Mouse (Mus musculus) right cerebral cortex, postnatal 25 days (tissue): ENCODE results near the gene Birc5.
A peak's percentile ranks its signal among the peaks of the same experiment; 100 is the strongest.

ENCODE experiments used
- DNase-seq: peaks from one replicate; pipeline ENCODE4 v3.0.0; 2022

The Birc5 gene

DNA sequence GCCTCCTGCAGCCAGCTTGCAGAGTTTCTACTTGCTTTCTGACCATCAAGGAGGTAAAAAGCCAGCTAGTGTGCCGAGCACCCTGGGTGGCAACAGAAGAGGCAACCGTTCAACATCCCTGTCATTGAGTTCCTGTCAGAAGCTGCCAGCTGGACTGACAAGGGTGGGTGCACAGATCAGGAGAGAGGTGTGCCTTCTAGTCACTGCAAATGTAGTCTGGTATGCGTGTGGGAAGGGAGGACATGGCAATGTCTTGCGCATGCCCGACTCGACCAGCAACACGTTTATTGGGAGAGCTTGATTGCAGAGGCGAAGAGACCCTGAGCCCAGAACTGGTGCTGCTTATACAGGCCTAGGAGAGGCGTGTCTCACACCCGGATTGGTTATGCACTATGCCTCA is 8.4 kb downstream of the Birc5 start:
- DNase-seq, result no peak

DNA sequence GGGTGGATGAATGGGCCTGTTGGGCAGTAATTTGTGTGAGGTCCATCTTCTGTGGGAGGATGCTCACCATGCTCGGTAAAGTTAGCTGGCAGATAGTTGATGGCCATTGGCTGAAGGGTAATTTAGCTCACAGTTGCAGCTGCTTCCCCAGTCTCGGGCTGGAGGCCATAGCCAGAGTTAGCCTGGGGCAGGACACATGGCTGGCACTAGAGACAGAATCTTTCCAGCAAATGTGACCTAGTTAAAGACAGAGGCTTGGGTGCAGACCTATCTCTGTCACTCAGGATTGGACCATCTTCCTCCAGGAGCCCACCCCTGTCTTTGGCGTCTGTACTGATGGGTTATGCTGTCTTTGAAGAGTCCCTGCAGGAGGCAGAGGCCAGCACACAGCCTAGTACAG is 9.3 kb downstream of the Birc5 start:
- DNase-seq, result no peak

DNA sequence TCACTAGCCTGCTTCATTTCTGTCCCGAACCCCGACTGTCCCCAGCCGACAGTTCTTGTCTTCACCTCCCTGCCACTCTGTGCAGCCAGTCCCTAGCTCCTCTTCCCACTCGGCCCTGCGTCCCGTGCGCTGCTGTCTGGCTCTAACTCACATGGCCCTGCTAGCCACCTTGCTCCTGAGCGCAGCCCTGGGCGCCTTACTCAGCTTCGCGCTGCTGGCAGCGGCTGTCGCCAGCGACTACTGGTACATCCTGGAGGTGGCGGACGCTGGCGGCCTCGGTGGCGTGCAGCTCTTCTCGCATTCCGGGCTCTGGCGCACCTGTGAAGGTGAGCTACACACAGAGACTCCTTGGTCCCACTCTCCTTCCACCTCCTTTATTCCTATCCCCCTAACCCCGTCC is 11.6 kb downstream of the Birc5 start, which contains the start of gene Tmem235:
Gene Tmem235, plus strand, starts transcription at position 152 of the 400 bp plus-strand sequence.
- DNase-seq, result no peak

DNA sequence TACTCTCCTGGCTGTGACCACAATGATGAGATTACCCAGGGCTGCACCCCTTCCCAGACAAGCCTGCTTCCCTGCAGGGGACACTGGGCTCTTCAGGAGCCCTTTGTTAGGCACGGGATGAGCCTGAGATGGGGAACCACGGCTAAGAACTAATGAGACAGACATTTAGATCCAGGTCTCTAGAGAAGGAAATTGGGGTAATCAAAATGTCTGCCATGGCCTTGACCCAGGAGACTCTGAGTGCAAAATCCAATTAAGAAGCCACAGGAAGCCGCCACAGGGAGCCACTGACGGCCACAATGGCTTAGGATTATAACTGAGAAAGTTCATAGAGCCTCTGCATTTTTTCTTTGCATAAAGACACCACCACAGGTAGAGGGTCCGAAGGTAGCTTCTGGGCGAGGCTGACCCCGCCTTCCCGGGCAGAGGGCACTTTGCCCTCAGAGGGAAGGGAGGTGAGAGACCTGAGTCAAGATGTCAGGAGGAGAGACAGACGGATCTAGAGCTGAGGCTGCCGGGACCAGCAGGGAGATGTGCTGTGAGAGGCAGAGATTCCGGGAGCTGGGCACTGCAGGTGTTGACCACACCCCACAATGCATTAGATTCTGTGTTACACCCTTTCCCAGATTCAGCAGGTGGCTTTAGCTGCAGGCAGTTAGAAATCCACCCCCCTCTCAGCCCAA is 14.3 kb downstream of the Birc5 start:
- DNase-seq, result no peak

DNA sequence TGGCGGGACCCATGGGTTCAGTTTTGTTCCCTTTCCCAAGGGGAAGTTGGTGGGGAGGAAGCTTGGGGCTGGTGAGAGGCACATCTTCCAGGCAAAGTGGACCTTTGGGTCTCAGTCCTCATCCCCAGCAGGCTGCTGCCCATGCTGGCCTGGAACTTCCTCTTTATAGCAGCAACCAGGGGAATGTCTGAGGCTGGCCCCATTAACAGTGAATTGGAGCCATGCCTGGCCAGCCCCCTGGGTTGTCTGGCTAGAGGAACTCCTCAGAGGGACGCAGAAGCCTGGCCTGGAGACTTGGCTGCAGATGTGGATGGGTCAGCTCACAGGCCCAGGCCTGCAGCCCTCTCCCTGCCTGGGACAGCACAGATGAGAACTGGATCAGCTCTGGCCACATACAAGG is 15.8 kb downstream of the Birc5 start:
- no peak for DNase-seq

DNA sequence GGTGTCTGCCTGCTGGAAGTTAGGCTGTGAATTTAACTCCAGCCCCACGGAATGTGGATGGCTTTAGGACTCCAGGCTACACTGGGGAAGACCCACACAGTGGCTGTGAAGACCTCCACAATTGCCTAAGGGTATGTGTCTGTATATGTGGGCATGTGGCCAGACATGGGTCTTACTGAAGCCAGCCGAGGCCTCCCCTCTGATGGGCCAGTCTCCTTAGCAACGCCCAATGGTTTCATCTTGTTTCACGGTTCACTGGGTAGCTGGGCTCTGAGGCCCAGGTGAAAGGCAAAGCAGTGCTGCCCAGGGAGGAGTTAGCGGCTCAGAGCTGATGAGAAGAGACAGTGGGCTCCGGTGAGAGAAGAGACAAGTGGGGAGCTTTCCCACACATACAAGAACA is 16.9 kb downstream of the Birc5 start:
- DNase-seq, result no peak

DNA sequence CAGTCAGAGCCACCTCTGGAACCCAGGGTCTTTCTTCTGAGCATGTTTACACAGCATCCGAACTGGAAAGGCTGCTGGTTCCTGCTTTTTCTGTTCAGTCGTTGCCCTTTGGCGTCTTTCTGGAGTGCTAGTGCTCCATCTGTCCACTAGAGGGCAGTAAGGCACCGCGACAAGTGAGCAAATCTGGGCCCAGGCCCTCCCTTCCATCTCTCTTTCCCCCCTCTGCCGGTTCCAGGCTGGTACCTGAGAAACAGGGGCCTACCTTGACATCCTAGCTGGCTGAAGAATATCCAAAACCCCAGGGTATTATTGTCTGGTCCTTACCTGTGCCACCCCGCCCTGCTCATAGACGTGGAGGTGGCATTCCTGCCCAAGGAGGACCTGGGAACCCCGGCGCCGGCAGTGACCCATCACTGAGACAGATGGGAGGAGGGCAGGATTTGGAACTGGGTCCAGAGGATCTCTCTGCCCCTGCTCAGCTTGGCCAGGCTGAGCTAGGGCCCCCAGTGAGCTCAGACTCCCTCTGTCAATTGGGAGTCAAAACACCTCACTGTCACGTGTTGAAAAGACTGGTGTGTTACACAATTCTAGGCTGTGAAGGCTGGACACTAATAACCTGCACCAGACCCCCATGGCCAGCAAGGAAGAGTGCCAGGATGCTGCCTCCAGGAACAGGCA is 21.8 kb downstream of the Birc5 start:
- peak; percentile 70 for DNase-seq

DNA sequence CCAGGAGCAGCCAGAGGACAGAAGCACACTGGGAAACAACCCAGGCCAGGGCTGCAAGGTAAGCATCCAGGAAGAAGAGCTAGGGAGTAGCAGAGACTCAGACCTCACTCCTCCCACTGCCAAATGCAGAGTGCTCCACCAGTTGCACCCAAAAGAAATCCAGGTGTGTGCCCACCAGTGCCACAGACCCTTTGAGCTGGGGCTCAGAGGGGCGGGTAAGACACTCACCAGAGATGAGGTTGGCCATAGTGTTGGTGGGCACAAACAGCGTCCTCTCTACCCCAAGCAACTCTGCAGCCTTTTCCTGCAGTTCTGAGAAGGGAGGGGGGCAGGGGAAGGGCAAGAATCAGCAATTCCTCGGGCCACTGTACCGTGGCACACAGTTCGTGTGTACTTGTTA is 22.3 kb downstream of the Birc5 start:
- DNase-seq, result no peak

DNA sequence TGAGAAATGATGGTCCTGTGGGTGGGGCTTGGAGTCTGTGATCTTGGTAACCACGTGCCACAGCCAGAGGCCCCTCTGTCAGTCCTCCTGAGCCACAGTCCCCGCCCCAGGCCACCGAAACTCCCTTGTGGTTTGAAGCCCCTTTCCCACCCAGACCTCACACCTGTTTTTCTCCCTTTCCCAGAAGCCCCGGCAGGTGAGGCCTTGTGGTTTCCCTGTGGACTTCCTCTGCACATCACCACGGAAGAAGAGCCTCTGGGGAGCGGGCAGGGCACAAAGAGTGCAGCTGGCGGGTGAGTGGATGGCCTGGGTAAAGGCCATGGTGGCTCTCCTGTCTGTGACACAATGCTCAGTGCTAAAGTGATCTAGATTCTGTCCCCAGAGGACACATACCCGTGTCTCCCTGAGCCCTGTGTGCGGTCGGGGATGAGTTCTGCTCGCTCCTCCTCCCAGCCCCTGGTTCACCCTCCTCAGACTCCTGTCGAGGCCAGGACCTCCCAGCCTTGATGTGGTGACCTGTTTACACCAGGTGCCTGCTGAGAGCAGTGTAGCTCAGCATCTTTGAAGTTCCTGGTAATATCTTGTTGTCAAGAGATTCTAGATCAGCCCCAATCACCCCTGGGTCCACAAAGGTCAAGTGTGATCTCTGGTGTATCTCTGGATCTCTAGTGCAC is 23.0 kb downstream of the Birc5 start:
- no peak for DNase-seq

DNA sequence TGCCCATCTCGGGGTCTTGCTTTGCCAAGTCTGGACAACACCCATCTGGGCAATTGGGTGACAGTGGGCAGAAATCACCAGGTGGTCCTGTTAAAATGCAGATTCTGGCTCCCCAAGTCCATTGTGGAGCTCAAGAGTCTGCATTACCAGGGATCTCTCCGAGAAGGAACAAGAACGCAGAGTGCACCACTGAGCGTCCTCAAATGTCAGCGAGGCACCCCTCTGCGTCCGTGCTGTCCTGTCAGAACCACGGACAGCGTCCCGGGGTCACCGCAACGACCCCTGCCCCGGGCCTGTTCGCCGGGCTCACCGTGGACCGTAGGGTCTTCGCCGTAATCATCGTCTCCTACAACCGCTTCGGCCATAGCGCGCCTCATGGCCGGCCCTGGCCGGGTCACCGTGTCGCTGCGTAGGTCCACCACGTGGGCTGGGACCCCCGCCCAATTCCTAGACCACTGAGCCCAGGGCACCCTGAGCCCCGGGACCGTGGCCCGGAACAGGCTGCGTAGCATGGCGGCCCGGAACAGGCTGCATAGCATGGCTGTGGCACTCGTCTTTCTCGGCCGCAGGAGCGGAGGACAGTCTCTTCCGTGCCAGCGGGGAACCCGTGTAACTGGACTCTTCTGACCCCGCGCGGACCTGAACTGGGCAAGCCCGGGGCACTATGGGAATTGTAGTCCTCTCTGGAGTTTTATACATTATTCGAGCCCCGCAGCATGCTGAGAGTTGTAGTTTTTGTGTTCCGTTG is 24.0 kb downstream of the Birc5 start, which contains the start of gene Tha1:
Gene Tha1, minus strand, starts transcription at position 621 of the 748 bp plus-strand sequence.
- DNase-seq, result peak; percentile 75

DNA sequence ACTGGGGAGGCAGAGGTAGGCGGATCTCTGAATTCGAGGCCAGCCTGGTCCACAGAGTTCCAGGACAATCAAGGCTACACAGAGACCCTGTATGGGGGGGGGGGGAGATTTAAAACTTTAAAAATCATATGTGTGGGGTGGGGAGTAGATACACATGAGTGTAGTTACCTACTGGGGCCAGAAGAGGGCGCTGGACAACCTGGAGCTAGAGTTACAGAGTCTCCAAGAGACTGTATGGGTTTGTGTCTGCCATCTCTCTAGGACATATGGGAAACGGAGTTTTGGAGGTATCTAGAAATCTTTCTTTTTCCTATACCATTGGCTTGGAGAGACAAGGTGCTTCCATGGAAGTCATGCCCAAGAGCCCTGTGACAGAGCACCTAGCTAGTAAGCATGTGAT is 25.4 kb downstream of the Birc5 start:
- no peak for DNase-seq

DNA sequence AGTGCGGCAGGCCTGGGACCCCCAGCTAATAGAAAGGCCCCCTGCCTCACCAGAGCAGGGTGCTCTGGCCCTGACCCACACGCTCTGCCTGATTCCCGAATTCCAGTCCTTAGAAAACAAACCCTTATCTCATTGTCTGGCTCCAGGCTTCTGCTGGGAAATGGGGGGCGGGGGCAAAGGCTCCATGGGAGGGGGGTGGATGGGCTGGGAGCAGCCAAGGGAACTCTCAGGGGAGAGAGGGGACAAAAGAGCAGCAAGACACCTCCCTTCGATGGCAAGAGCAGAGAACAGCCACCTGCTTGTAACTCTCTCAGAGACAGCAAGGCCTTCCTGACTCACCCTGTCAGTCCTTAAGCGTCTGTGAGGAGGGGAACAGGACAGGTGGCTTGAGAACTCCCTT is 26.6 kb downstream of the Birc5 start:
- DNase-seq, result no peak

DNA sequence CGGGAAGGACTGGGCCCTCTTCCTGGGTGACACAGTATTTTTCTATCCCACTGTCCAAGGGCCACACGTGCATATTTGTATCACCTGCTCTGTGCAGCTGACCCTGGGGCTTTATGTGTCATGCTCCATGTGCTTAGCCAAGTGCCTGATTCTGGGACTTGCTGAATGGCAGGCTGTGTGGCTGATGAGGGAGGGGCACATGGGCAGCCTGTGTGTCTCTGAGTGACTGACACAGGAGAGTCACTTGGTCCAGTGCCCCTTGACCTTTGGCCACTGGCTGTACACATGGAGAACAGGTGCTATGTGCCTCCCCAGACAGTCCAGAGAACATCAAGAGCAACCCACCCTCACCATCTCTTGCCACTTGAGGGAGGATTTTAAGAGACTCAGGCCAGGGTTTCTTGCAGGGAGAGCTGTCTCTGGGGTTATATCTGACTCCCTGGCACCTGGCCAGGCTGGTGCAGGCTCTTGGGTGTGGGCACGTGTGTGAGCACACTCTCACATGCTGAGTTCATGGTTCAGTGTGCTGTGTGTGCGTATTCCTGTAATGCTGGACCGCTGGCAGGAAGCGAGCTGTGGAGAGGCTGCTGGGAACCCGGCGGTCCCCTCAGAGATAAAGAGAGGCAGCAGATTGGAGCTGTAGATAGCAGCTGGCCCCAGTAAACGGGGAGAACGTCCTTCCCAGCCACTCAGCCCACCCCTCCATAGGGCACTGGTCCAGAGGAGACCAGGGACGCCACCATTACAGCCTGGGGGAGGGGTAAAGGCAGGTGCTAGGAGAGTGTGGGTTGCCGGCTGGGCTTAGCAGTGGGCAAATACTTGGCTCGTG is 29.1 kb downstream of the Birc5 start:
- DNase-seq, result peak; percentile 43

DNA sequence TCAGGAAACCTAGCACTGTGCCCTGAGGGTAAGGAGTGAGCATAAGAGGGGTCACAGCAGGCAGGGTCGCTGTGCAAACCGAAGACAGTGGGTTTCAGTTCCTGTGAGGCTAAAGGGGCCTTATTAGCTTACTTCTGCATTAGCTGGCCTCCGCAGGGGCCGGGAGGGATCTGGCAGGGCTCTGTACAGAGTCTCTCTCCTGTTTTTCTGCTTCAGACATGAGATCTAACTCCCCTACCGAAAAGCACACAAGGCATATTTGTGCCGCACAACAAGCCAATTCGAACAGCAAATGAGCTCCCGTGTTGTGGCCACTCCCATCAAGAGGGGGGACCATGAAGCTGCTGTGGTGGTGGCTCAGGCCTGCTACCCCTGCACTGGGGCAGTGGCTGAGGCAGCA is 29.8 kb downstream of the Birc5 start:
- DNase-seq, result no peak

DNA sequence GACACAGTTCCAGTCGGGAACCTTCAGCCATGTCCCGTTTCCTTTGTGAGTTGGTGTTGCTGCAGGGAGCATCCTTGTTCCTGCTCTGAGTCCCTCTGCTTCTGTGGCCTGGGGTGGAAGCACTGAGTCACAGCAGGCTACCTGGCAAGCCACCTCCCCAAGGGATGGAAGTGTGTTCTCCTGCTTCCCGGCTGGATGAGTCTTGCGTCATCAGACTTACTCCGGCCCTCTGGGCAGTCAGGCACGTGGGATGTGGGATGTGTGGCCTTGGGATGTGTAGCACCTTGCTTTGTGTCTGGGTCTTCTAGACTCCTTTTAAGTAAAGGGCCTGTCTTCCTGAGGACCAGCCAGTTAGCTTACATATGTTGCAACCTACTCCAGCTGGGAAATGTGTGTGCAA is 30.6 kb downstream of the Birc5 start:
- DNase-seq, result no peak

DNA sequence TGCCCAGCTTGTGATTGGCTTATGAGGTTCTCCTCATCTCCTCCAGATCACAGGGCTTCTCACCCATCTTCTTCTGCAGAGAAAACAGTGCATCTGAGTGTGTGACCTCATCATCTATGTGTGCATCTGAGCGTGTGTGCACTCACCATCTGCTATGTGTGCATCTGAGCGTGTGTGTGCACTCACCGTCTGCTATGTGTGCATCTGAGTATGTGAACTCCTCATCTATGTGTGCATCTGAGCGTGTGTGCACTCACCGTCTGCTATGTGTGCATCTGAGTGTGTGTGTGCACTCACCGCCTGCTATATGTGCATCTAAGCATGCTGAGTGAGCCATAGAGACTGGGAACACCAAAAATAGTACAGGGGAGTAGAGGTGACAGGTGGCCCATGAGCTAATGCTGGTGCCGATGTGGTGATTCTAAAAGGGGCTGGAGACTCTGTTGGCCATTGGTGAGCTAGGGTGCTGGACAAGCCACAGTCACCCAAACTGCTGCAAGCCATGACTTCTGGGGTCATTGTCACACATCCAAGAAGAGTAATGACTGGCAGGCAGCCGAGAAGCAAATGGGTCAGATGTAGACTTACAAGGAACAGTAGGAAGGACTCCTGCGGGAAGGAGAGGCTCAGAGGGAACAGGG is 31.4 kb downstream of the Birc5 start:
- DNase-seq, result no peak

DNA sequence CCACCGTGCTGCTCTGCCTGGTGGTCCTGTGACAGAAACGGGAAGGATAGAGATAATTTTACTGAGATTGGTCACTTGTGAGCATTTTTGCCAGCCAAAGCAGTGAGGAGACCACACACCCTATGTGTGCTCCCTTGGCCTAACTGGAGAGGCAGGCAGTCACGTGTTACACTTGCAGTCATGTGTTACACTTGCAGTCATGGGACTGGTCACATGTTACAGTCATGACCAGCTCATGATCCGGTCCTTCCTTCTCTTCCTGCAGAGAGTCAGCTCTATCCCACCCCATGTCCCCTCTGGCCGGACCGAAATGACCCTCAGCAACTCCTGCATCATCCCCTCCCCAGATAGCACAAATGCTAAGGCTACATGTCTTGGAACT is 31.9 kb downstream of the Birc5 start:
- DNase-seq, result no peak

DNA sequence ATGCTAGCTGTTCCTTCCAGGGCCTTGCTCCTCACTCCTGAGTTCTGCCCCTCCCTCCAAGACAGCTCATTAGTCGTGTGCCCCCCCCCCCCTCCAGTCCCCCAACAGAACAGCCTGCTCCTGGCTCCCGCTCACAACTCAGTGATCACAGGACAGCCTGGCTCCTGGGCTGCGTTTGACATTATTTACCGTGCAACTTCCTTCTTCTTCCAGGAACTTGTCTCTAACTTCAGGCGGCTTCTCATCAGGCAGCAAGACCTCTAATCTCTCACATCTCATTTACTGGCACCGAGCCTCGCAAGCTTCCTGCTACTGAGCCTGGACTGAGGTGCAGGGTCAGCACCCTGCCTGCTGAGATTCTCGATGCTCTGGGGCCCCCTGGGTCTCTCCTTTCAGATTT is 32.7 kb downstream of the Birc5 start:
- no peak for DNase-seq

DNA sequence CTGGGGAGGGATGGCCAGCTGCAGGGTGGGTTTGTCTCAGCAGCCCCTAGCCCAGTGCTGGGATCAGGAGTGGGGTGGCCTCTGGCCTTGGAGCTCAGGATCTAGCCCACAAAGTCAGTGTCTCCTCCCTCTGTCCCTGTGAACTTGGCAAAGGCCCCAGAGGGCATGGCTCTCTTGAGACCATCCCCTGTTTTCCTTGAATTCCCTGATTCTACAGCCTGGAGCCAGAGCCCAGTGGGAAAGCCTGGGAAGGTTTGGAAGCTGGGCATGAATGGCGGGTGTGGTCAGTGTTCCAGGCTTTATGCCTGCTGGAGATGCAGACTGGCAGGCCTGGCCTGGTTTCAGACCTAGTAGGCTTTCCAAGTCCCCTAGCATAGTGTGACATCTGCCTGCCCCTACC is 33.2 kb downstream of the Birc5 start:
- no peak for DNase-seq

DNA sequence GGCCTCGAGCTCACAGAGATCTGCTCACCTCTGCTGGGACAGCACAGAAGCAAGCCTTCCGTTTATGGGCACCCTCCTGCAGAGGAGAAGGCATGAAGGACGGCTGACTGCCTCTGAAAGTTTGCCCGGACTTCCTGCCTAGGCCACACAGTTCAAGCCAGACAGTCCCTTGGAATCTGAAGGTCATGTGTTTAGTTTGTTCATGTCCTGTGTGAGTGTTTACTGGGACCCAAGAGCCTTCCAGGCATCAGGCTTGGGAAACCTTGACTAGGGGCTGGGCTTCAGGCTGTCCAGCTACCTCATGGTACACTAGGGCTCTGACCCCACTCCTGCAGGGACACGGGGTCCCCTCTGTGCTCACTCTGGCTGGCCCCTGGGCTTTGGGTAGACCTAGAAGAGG is 36.9 kb downstream of the Birc5 start:
- DNase-seq, result no peak

DNA sequence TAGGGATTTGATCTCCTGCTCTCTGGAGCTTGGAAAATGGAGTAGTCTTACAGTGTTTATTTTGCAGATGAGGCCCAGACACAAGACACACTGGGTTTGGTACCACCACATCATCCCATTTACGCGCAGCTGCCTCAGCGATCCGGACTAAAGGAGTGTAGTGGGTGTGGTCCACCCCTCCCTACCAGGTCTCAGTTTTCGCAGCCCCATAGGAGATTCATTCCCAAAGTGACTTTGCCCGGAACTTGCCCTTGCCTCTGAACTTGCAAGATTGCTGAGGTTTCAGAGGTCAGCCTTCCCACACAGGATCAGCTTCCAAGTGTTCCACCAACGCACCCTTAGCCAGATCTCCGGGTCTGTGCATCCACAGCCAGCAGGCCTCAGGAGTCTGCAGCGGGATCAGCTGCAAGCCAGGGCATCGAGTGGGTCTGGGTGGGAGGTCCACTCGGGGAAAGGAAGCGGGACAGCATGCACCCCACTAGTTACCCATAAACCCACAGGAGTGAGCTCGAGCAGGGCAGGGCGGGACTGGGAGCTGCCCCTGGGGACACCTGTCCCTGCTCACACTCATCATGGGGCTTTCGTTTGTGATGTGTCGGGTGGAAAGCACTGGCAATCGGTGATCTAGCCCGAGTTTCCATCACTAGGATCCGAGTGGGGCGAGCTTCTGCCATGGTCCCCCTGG is 39.3 kb downstream of the Birc5 start:
- DNase-seq, result no peak
